Mouse (Mus musculus) liver, adult 2 months (tissue): ENCODE measurements around the gene Gdf1. TPM values are rescaled to one million over a fixed set of nuclear protein-coding genes. Genes with fewer than 3 reads are reported as not detected.

Experiments used
- DNase-seq: peaks from one replicate; pipeline ENCODE4 v3.0.0-alpha.2; 2011; ENCODE audit warnings: low read depth, low spot score; ENCODE audit errors: extremely low read depth
- H3K27ac ChIP-seq: fragments of 200-500 bp; replicated peaks from 2 replicates; pipeline ENCODE4 v1.5.1; 2012; ENCODE audit warnings: low read depth, mild to moderate bottlenecking, control low read depth, inconsistent platforms, low read length; ENCODE audit not compliant: insufficient read depth
- H3K27me3 ChIP-seq: fragments of 200-500 bp; 2 replicates; pipeline ENCODE4 v1.6.1; 2012; ENCODE audit warnings: mild to moderate bottlenecking, moderate library complexity, low read length, inconsistent platforms; ENCODE audit not compliant: control insufficient read depth, insufficient read depth
- H3K36me3 ChIP-seq: fragments of 200-500 bp; 2 replicates; pipeline ENCODE4 v1.6.1; 2012; ENCODE audit warnings: low read length, inconsistent platforms; ENCODE audit not compliant: control insufficient read depth, insufficient read depth
- H3K4me1 ChIP-seq: fragments of 200-500 bp; 2 replicates; pipeline ENCODE4 v1.6.1; 2011; ENCODE audit warnings: low read length; ENCODE audit not compliant: control insufficient read depth, insufficient read depth
- H3K4me3 ChIP-seq: fragments of 200-500 bp; 2 replicates; pipeline ENCODE4 v1.5.1; 2011; ENCODE audit warnings: low read depth, mild to moderate bottlenecking, control low read depth, low read length, moderate library complexity; ENCODE audit not compliant: insufficient read depth
- H3K79me2 ChIP-seq: fragments of 200-500 bp; 2 replicates; pipeline ENCODE4 v1.6.1; 2012; ENCODE audit warnings: inconsistent platforms, mild to moderate bottlenecking, low read length, moderate library complexity; ENCODE audit not compliant: control insufficient read depth, insufficient read depth
- H3K9ac ChIP-seq: fragments of 200-500 bp; 2 replicates; pipeline ENCODE4 v1.6.1; 2012; ENCODE audit warnings: low read depth, mild to moderate bottlenecking, control low read depth, inconsistent platforms, low read length
- CTCF ChIP-seq: fragments of 200-500 bp; IDR thresholded peaks from 2 replicates; pipeline ENCODE4 v1.5.1; 2011; ENCODE audit warnings: low read depth, low read length, control low read depth
- POLR2A ChIP-seq: fragments of 200-500 bp; IDR thresholded peaks from 2 replicates; pipeline ENCODE4 v1.6.1; 2011; ENCODE audit warnings: low read length, control low read depth; ENCODE audit not compliant: insufficient read depth; ENCODE audit errors: extremely low read depth
- WGBS: fragments of 180-500 bp; shearing (Covaris S2); methylation state at CpG from one replicate; pipeline ENCODE4 v1.1.7; 2018; 5-methylcytosine and 5-hydroxymethylcytosine counted together
- polyA plus RNA-seq: library from polyadenylated mRNA; depleted of rRNA; stranded (reverse); fragments of >200 nt; gene quantifications from 2 replicates; pipeline ENCODE4 v1.2.3, GENCODE M21; 2012; rRNA removed
- total RNA-seq: library from RNA; depleted of rRNA; stranded (reverse); fragments of >200 nt; gene quantifications from 2 replicates; pipeline ENCODE4 v1.2.3, GENCODE M21; 2014; rRNA removed

The Gdf1 gene
- not detected in 2 replicates for total RNA-seq
- not detected in 2 replicates for polyA plus RNA-seq

GRCm38 (mm10) chr8:70329124-70329834 is at the start of gene Gdf1:
Gene Gdf1 (plus strand): TSS chr8:70329817.
- WGBS = 46% methylated on average over 14 of the region's 14 CpGs
- H3K4me1 ChIP-seq = no peaks in the 10 kb centered on the region
- no peak for DNase-seq
- no peak within 1 kb of the TSS for H3K4me3 ChIP-seq
- H3K36me3 ChIP-seq = peaks cover 31% of the 10 kb centered on the region
- H3K79me2 ChIP-seq = no peaks in the 10 kb centered on the region
- TF ChIP-seq POLR2A (no peak), CTCF (no peak)
- H3K9ac ChIP-seq = no peak within 1 kb of the TSS
- no peak within 1 kb of the TSS for H3K27ac ChIP-seq
- no peaks in the 10 kb centered on the region for H3K27me3 ChIP-seq

- Histone ChIP-seq H3K79me2 (no peaks in the 10 kb centered on the region), H3K27ac (no peak overlapping the region), H3K36me3 (no peaks in the 10 kb centered on the region), H3K9ac (no peak overlapping the region), H3K4me3 (no peak overlapping the region), H3K4me1 (no peaks in the 10 kb centered on the region), H3K27me3 (no peaks in the 10 kb centered on the region)
- TF ChIP-seq CTCF (no peak), POLR2A (no peak)
- DNase-seq = no peak
- 74% methylated on average over 3 of the region's 3 CpGs for WGBS
Measured at GRCm38 (mm10) chr8:70281001-70281400, 48.6 kb upstream of the Gdf1 start.

GRCm38 (mm10) chr8:70282603-70283135 is 46.9 kb upstream of the Gdf1 start, which contains the start of gene Homer3:
Gene Homer3 (plus strand): TSS chr8:70282827.
- Histone ChIP-seq H3K4me1 (no peaks in the 10 kb centered on the region), H3K9ac (peak within 1 kb of the TSS; percentile 81), H3K27me3 (no peaks in the 10 kb centered on the region), H3K79me2 (no peaks in the 10 kb centered on the region), H3K4me3 (peak within 1 kb of the TSS; percentile 85), H3K36me3 (no peaks in the 10 kb centered on the region), H3K27ac (no peak within 1 kb of the TSS; the same call in 1 of the 2 replicates)
- WGBS = 3% methylated on average over 34 of the region's 36 CpGs
- DNase-seq = peak; percentile 58
- TF ChIP-seq POLR2A (no peak), CTCF (peak; percentile 68)

DNA sequence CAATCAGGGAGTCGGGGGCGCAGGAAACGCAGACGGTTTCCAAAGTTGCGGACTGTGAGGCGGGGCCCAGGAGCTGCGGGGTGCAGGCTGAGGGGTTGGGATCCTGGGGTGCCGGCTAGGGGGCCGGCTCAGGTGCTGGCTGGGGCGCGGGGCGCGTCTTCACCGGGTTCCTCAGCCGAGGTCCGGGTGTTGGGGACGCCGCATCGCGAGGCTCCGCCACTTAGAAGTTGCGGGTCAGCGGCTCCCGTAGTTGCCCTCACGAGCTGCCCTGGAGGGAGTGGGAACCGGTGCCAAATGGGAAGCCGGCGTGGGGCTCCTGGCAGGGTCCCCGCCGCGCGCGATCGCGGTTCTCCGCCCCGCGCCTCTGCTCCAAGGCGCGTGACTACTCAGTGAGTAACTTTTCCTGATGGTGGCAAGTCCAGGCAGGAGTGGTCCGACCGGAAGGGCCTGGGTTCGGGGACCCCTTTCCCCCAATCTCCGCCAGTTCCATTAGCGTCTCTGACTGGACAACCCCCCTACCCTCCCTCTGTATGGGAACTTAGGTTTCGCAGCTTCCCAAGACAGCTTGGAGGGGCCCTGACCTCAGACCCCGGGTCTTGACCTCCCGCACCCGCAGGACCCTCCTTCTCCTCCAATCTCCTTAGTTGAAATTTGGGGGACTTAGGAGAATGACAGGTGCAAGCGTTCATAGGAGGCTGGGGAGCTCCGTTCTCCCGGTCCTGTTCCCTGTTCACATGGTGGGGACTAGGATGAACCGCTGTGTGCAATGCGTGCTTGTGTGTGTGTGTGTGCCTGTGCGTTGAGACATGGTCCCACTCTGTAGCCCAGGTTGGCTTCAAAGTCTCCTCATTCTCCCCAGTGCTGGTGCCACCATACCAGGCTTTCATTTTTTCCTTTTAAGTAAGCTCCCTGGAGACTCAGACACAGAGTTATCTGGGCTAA is 46.2 kb upstream of the Gdf1 start:
- H3K4me3 ChIP-seq = peak overlapping the region; percentile 85
- no peaks in the 10 kb centered on the region for H3K36me3 ChIP-seq
- no peaks in the 10 kb centered on the region for H3K4me1 ChIP-seq
- 7% methylated on average over 54 of the region's 55 CpGs for WGBS
- DNase-seq = no peak
- H3K27me3 ChIP-seq = no peaks in the 10 kb centered on the region
- no peak overlapping the region; the same call in 1 of the 2 replicates for H3K27ac ChIP-seq
- H3K79me2 ChIP-seq = no peaks in the 10 kb centered on the region
- H3K9ac ChIP-seq = peak overlapping the region; percentile 81
- TF ChIP-seq CTCF (no peak), POLR2A (no peak)

DNA sequence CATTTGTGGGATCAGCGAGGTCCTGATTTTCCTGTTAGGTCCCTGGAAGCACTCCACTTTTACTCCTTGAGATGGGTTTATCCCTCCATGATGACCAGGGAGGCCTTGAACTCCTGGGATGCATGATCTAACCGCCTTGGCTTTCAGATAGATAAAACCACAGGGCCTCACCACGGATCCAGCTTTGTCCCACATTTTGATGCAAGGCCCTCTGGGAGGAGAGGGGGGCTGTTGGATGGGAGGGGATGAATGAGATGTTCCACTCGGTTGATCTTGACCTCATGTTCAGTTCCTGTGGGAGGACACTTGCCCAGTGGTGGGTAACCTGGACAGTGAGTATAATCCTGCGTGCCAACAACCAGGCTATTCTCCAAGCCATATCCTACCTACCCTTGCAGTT is 45.2 kb upstream of the Gdf1 start:
- no peak overlapping the region for H3K9ac ChIP-seq
- 87% methylated on average over 5 of the region's 5 CpGs for WGBS
- DNase-seq = no peak
- no peaks in the 10 kb centered on the region for H3K79me2 ChIP-seq
- H3K4me3 ChIP-seq = no peak overlapping the region
- H3K27ac ChIP-seq = no peak overlapping the region
- no peaks in the 10 kb centered on the region for H3K4me1 ChIP-seq
- no peaks in the 10 kb centered on the region for H3K36me3 ChIP-seq
- H3K27me3 ChIP-seq = no peaks in the 10 kb centered on the region
- TF ChIP-seq CTCF (no peak), POLR2A (no peak)

DNA sequence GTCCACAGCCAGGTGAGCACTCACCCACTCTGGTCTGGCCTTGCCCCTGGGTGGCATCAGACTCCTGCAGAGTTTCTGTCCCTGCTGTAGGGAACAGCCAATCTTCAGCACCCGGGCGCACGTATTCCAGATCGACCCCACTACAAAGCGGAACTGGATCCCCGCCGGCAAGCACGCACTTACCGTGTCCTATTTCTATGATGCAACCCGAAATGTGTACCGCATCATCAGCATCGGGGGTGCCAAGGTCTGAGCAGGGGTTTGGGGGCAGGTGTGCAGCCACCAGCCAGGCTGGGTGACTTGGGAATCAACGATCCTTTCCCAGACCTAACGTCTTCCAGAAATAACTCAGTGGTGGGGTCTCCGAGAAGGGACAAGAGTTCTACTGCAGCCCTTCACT is 44.3 kb upstream of the Gdf1 start:
- Histone ChIP-seq H3K4me1 (no peaks in the 10 kb centered on the region), H3K27ac (no peak overlapping the region), H3K27me3 (no peaks in the 10 kb centered on the region), H3K36me3 (no peaks in the 10 kb centered on the region), H3K4me3 (no peak overlapping the region), H3K9ac (no peak overlapping the region), H3K79me2 (no peaks in the 10 kb centered on the region)
- 96% methylated on average over 15 of the region's 15 CpGs for WGBS
- TF ChIP-seq POLR2A (no peak), CTCF (no peak)
- no peak for DNase-seq
